Mouse (Mus musculus): ENCODE measurements at regions not wholly inside any gene's neighbourhood (a gene's known extent, or its start where the extent isn't known, plus 50 kb on each side); places are given as distances from the start of the nearest gene placed in this dataset.

DNA sequence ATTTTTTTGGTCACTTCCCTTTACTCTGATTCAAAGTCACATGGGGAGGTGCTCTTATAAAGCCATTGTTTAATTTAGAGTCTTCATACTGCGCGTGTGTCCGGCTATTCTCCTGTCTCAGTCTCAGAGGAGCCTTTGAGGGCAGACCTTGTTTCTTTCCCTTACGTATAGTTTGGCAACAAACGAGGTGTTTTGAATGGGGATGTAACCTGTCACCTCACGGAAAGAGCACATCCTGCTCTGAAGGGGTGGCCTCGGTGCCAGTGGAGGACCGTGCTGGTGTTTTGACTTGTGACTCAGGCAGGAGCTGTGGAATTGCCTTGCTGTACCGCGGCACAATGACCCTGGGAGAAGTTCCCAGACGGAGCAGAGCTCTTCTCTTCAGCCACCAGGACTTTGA lies 146.7 kb downstream of the Dusp6 start:
- TF ChIP-seq MEF2A (IDR thresholded peaks at IDR 0.05; ENCODE audit: extremely low read depth, insufficient replicate concordance, low read depth, low read length, poor library complexity, severe bottlenecking): no peak
- no peak for TF ChIP-seq MAX (IDR thresholded peaks at IDR 0.05; ENCODE audit: low read length)
- no peak for TF ChIP-seq POLR2A (IDR thresholded peaks at IDR 0.05; ENCODE audit: control insufficient read depth in 1 of 2, insufficient read depth in 1 of 2, low read depth in 1 of 2, low read length in 2 of 2, poor library complexity in 1 of 2)
- TF ChIP-seq USF1 (IDR thresholded peaks at IDR 0.05; ENCODE audit: low read depth, low read length): no peak

All from MEL (cell line).